Mouse (Mus musculus): ENCODE results near the gene Mchr1.

The Mchr1 gene

GRCm38 (mm10) chr15:81226796-81227195 is 8.5 kb upstream of the Mchr1 start:
- DNase-seq (ENCODE audit: low read depth in 2 of 2, low spot score in 2 of 2), result no peak

- DNase-seq (ENCODE audit: low read depth in 2 of 2, low spot score in 2 of 2), result no peak
Observed at GRCm38 (mm10) chr15:81227275-81227674, 8.0 kb upstream of the Mchr1 start.

GRCm38 (mm10) chr15:81228258-81228657 is 7.0 kb upstream of the Mchr1 start:
- DNase-seq (ENCODE audit: low read depth in 2 of 2, low spot score in 2 of 2), result no peak

GRCm38 (mm10) chr15:81229791-81230190 is 5.5 kb upstream of the Mchr1 start:
- no peak for DNase-seq (ENCODE audit: low read depth in 2 of 2, low spot score in 2 of 2)

- DNase-seq (ENCODE audit: low read depth in 2 of 2, low spot score in 2 of 2), result no peak
Observed at GRCm38 (mm10) chr15:81231325-81231724, 4.0 kb upstream of the Mchr1 start.

- DNase-seq (ENCODE audit: low read depth in 2 of 2, low spot score in 2 of 2), result no peak
Observed at GRCm38 (mm10) chr15:81236062-81236461, 763 bp downstream of the Mchr1 start.

- DNase-seq (ENCODE audit: low read depth in 2 of 2, low spot score in 2 of 2), result no peak
Observed at GRCm38 (mm10) chr15:81237471-81237870, 2.2 kb downstream of the Mchr1 start.

- DNase-seq (ENCODE audit: low read depth in 2 of 2, low spot score in 2 of 2), result no peak
Observed at GRCm38 (mm10) chr15:81239261-81239660, 4.0 kb downstream of the Mchr1 start.

GRCm38 (mm10) chr15:81239794-81240343 is 4.6 kb downstream of the Mchr1 start:
- no peak for DNase-seq (ENCODE audit: low read depth in 2 of 2, low spot score in 2 of 2)

- no peak for DNase-seq (ENCODE audit: low read depth in 2 of 2, low spot score in 2 of 2)
Observed at GRCm38 (mm10) chr15:81246890-81247289, 11.6 kb downstream of the Mchr1 start.

- DNase-seq (ENCODE audit: low read depth in 2 of 2, low spot score in 2 of 2), result no peak
Observed at GRCm38 (mm10) chr15:81247583-81248340, 12.5 kb downstream of the Mchr1 start.

- DNase-seq (ENCODE audit: low read depth in 2 of 2, low spot score in 2 of 2), result no peak
Observed at GRCm38 (mm10) chr15:81248341-81248679, 13.0 kb downstream of the Mchr1 start.

- DNase-seq (ENCODE audit: low read depth in 2 of 2, low spot score in 2 of 2), result no peak
Observed at GRCm38 (mm10) chr15:81248951-81249579, 13.8 kb downstream of the Mchr1 start.

GRCm38 (mm10) chr15:81252626-81253174 is 17.4 kb downstream of the Mchr1 start:
- DNase-seq (ENCODE audit: low read depth in 2 of 2, low spot score in 2 of 2), result no peak

- no peak for DNase-seq (ENCODE audit: low read depth in 2 of 2, low spot score in 2 of 2)
Observed at GRCm38 (mm10) chr15:81253585-81253984, 18.3 kb downstream of the Mchr1 start.

GRCm38 (mm10) chr15:81254113-81254640 is 18.9 kb downstream of the Mchr1 start:
- no peak for DNase-seq (ENCODE audit: low read depth in 2 of 2, low spot score in 2 of 2)

- no peak for DNase-seq (ENCODE audit: low read depth in 2 of 2, low spot score in 2 of 2)
Observed at GRCm38 (mm10) chr15:81255063-81255462, 19.8 kb downstream of the Mchr1 start.

- DNase-seq (ENCODE audit: low read depth in 2 of 2, low spot score in 2 of 2), result no peak
Observed at GRCm38 (mm10) chr15:81258296-81258695, 23.0 kb downstream of the Mchr1 start.

- DNase-seq (ENCODE audit: low read depth in 2 of 2, low spot score in 2 of 2), result no peak
Observed at GRCm38 (mm10) chr15:81259304-81259703, 24.0 kb downstream of the Mchr1 start.

GRCm38 (mm10) chr15:81260208-81260607 is 24.9 kb downstream of the Mchr1 start:
- DNase-seq (ENCODE audit: low read depth in 2 of 2, low spot score in 2 of 2), result no peak

GRCm38 (mm10) chr15:81264392-81265095 is 29.2 kb downstream of the Mchr1 start:
- no peak for DNase-seq (ENCODE audit: low read depth in 2 of 2, low spot score in 2 of 2)
